ENCODE assay signal across 21 mouse cellular contexts in genomic region chr3:32979981-32980380, GRCm38 (mm10).
"Had no signal": no experiment of that assay in that cellular context is flagged by ENCODE, and none has a peak within 500 bp of the region (broad histone marks: within the 10 kb centered on the region; RNA-seq: fewer than 3 reads in every experiment).

No protein-coding gene starts in this region.

- H3K36me3 ChIP-seq: limb, embryonic 13.5 days; liver, embryonic 12.5 days; liver, embryonic 15.5 days; lung, embryonic 15.5 days; neural tube, embryonic 12.5 days had no signal

- H3K9ac ChIP-seq: limb, embryonic 13.5 days; liver, embryonic 12.5 days; liver, embryonic 15.5 days; lung, embryonic 15.5 days; neural tube, embryonic 12.5 days had no signal

- H3K4me3 ChIP-seq: layer of hippocampus, adult 2 months; left cerebral cortex, adult 2 months; limb, embryonic 13.5 days; liver, embryonic 12.5 days; liver, embryonic 15.5 days; lung, embryonic 15.5 days; megakaryocyte, embryonic 14.5 days; neural tube, embryonic 12.5 days had no signal

- DNase-seq: kidney, postnatal 25 days; layer of hippocampus, adult 9-11 months; left cerebral cortex, postnatal 4 days; liver; lung, adult 18-20 months; lung, postnatal 10 days; lung, postnatal 36 days; midbrain, embryonic 14.5 days; thymus, adult 18-20 months; thymus, postnatal 14 days; thymus, postnatal 4 days had no signal

- H3K9me3 ChIP-seq: limb, embryonic 13.5 days; liver, embryonic 12.5 days; liver, embryonic 15.5 days; lung, embryonic 15.5 days; neural tube, embryonic 12.5 days had no signal

- H3K4me1 ChIP-seq: liver, embryonic 12.5 days; liver, embryonic 15.5 days; lung, embryonic 15.5 days; megakaryocyte, embryonic 14.5 days had no signal

- H3K27ac ChIP-seq: kidney, postnatal 0 days; layer of hippocampus, adult 2 months; left cerebral cortex, adult 2 months; limb, embryonic 13.5 days; liver, embryonic 12.5 days; liver, embryonic 15.5 days; lung, embryonic 15.5 days; neural tube, embryonic 12.5 days had no signal

- H3K4me2 ChIP-seq: limb, embryonic 13.5 days; liver, embryonic 12.5 days; liver, embryonic 15.5 days; lung, embryonic 15.5 days; midbrain, embryonic 11.5 days; neural tube, embryonic 12.5 days had no signal

- H3K27me3 ChIP-seq: limb, embryonic 13.5 days; liver, embryonic 12.5 days; liver, embryonic 15.5 days; lung, embryonic 15.5 days; megakaryocyte, embryonic 14.5 days; neural tube, embryonic 12.5 days had no signal

- ATAC-seq: liver, embryonic 12.5 days had no signal
